Mouse (Mus musculus) G1E (cell line): ENCODE results near the gene Slc25a45.

Source experiments
- CTCF ChIP-seq: IDR thresholded peaks from 2 replicates; pipeline ENCODE4 v1.5.1; 2012; ENCODE audit warnings: low read depth, low read length, inconsistent platforms, mixed read lengths
- GATA1 ChIP-seq: IDR thresholded peaks from 2 replicates; pipeline ENCODE4 v1.6.1; 2012; ENCODE audit warnings: borderline replicate concordance, low read length, inconsistent platforms, mixed read lengths
- GATA2 ChIP-seq: IDR thresholded peaks from 2 replicates; pipeline ENCODE4 v1.6.1; 2012; ENCODE audit warnings: low read depth, low read length, inconsistent platforms, borderline replicate concordance
- POLR2AphosphoS5 ChIP-seq: IDR thresholded peaks from 2 replicates; pipeline ENCODE4 v1.6.1; 2012; ENCODE audit warnings: low read depth, low read length, inconsistent platforms; ENCODE audit not compliant: insufficient replicate concordance
- TAL1 ChIP-seq: conservative IDR thresholded peaks from 2 replicates; pipeline ENCODE4 v1.6.1; 2012; ENCODE audit warnings: low read depth, low read length, inconsistent platforms, mixed read lengths

GRCm38 (mm10) chr19:5840890-5841388 is 36.7 kb upstream of the Slc25a45 start:
- TF ChIP-seq CTCF (no peak), TAL1 (no peak), GATA1 (no peak), GATA2 (no peak), POLR2AphosphoS5 (no peak)
